8 mouse cellular contexts compared by ENCODE assay signal in genomic region chr9:60251765-60252164, GRCm38 (mm10).
A peak's percentile ranks its signal among the peaks of the same experiment; 100 is the strongest.
DNase-seq lines count a peak whose midpoint lies in the region; ATAC-seq and TF ChIP-seq lines count a peak whose summit lies in the region.

No protein-coding gene starts in this region.

- DNase-seq in cerebellum, adult 2 months = no peak
- no peak for DNase-seq in cerebellum, adult 9-11 months
- peak; percentile 64 for DNase-seq in hindbrain, postnatal 0 days (ENCODE audit: low spot score)
- peak; percentile 61 for DNase-seq in midbrain, embryonic 14.5 days
- DNase-seq in midbrain, embryonic 11.5 days (ENCODE audit: low spot score, missing footprints) = no peak
- peak; percentile 21 to 32 for DNase-seq in lung, postnatal 4 days
- no peak for DNase-seq in urinary bladder, adult 18-20 months (ENCODE audit: low spot score in 2 of 2)

- H3K9me3 ChIP-seq in hindbrain, postnatal 0 days (ENCODE audit: low read length) = no peaks in the 10 kb centered on the region
- no peaks in the 10 kb centered on the region for H3K9me3 ChIP-seq in hindbrain, embryonic 16.5 days (ENCODE audit: control insufficient read depth, low read length)
- no peaks in the 10 kb centered on the region for H3K9me3 ChIP-seq in midbrain, embryonic 14.5 days (ENCODE audit: control insufficient read depth, low read length)
- no peaks in the 10 kb centered on the region for H3K9me3 ChIP-seq in midbrain, embryonic 11.5 days (ENCODE audit: control insufficient read depth, low read length)

- no peak overlapping the region for H3K9ac ChIP-seq in hindbrain, postnatal 0 days (replicated peaks; ENCODE audit: low read length)
- H3K9ac ChIP-seq in hindbrain, embryonic 16.5 days (ENCODE audit: low read depth, low read length) = no peak overlapping the region
- no peak overlapping the region for H3K9ac ChIP-seq in midbrain, embryonic 14.5 days (replicated peaks; ENCODE audit: low read length)
- no peak overlapping the region for H3K9ac ChIP-seq in midbrain, embryonic 11.5 days (ENCODE audit: low read length)

- ATAC-seq in hindbrain, postnatal 0 days = no peak
- no peak for ATAC-seq in hindbrain, embryonic 16.5 days
- ATAC-seq in midbrain, embryonic 14.5 days (ENCODE audit: low FRiP score, low TSS enrichment) = no peak
- ATAC-seq in midbrain, embryonic 11.5 days (ENCODE audit: low FRiP score) = no peak

- no peaks in the 10 kb centered on the region for H3K27me3 ChIP-seq in cerebellum, adult 2 months (ENCODE audit: control insufficient read depth, insufficient read depth, low read length)
- H3K27me3 ChIP-seq in hindbrain, postnatal 0 days (ENCODE audit: insufficient read depth, low read length) = no peaks in the 10 kb centered on the region
- no peaks in the 10 kb centered on the region for H3K27me3 ChIP-seq in hindbrain, embryonic 16.5 days (replicated peaks; ENCODE audit: control insufficient read depth, insufficient read depth, low read length)
- H3K27me3 ChIP-seq in midbrain, embryonic 14.5 days (ENCODE audit: control insufficient read depth, insufficient read depth, low read length) = no peaks in the 10 kb centered on the region
- no peaks in the 10 kb centered on the region for H3K27me3 ChIP-seq in midbrain, embryonic 11.5 days (ENCODE audit: control insufficient read depth, insufficient read depth, low read length)

- no peaks in the 10 kb centered on the region for H3K4me1 ChIP-seq in cerebellum, adult 2 months (ENCODE audit: control insufficient read depth, insufficient read depth, low read length)
- no peaks in the 10 kb centered on the region for H3K4me1 ChIP-seq in hindbrain, postnatal 0 days (ENCODE audit: insufficient read depth, low read length)
- H3K4me1 ChIP-seq in hindbrain, embryonic 16.5 days (ENCODE audit: control insufficient read depth, insufficient read depth, low read depth, low read length) = no peaks in the 10 kb centered on the region
- H3K4me1 ChIP-seq in midbrain, embryonic 14.5 days (ENCODE audit: control insufficient read depth, insufficient read depth, low read length) = 0 out of 2 replicates have a peak, but pooled peaks cover 3% of the 10 kb centered on the region
- peaks cover 4% of the 10 kb centered on the region for H3K4me1 ChIP-seq in midbrain, embryonic 11.5 days (ENCODE audit: control insufficient read depth, insufficient read depth, low read length)

- TF ChIP-seq CTCF in cerebellum, adult 2 months (IDR thresholded peaks at IDR 0.05; ENCODE audit: borderline replicate concordance, insufficient read depth, low read depth, low read length) = peak; percentile 55; the same call in 1 of the 2 replicates
- TF ChIP-seq CTCF in hindbrain, postnatal 0 days (IDR thresholded peaks at IDR 0.05; ENCODE audit: low read depth) = peak; percentile 77

- no peak for TF ChIP-seq POLR2A in cerebellum, adult 2 months (IDR thresholded peaks at IDR 0.05; ENCODE audit: borderline replicate concordance, insufficient read depth, low read length)

- H3K4me2 ChIP-seq in hindbrain, postnatal 0 days (ENCODE audit: low read depth, low read length) = no peak overlapping the region
- H3K4me2 ChIP-seq in hindbrain, embryonic 16.5 days (ENCODE audit: low read length) = no peak overlapping the region
- no peak overlapping the region for H3K4me2 ChIP-seq in midbrain, embryonic 14.5 days (ENCODE audit: low read length)
- H3K4me2 ChIP-seq in midbrain, embryonic 11.5 days = no peak overlapping the region

- H3K27ac ChIP-seq in cerebellum, adult 2 months (ENCODE audit: insufficient read depth, low read length) = no peak overlapping the region
- H3K27ac ChIP-seq in hindbrain, postnatal 0 days = no peak overlapping the region
- H3K27ac ChIP-seq in hindbrain, embryonic 16.5 days (ENCODE audit: low read depth, low read length) = no peak overlapping the region
- H3K27ac ChIP-seq in midbrain, embryonic 14.5 days (replicated peaks; ENCODE audit: low read depth, low read length) = no peak overlapping the region
- H3K27ac ChIP-seq in midbrain, embryonic 11.5 days (ENCODE audit: low read depth, low read length) = no peak overlapping the region

- 66% methylated on average over 3 of the region's 3 CpGs for WGBS in cerebellum, adult 2 months
- 61% methylated on average over 3 of the region's 3 CpGs for WGBS in hindbrain, postnatal 0 days
- WGBS in hindbrain, embryonic 16.5 days = 57% methylated on average over 3 of the region's 3 CpGs
- WGBS in midbrain, embryonic 14.5 days = 70% methylated on average over 3 of the region's 3 CpGs
- 55% methylated on average over 3 of the region's 3 CpGs for WGBS in midbrain, embryonic 11.5 days

- no peak overlapping the region for H3K4me3 ChIP-seq in cerebellum, adult 2 months (replicated peaks; ENCODE audit: insufficient read depth, low read depth, low read length)
- H3K4me3 ChIP-seq in hindbrain, postnatal 0 days (ENCODE audit: low read length) = no peak overlapping the region
- no peak overlapping the region for H3K4me3 ChIP-seq in hindbrain, embryonic 16.5 days (ENCODE audit: low read length)
- no peak overlapping the region for H3K4me3 ChIP-seq in midbrain, embryonic 14.5 days (replicated peaks; ENCODE audit: low read depth, low read length)
- no peak overlapping the region for H3K4me3 ChIP-seq in midbrain, embryonic 11.5 days (ENCODE audit: low read depth, low read length)

- H3K36me3 ChIP-seq in hindbrain, postnatal 0 days (ENCODE audit: insufficient read depth, low read length) = no peaks in the 10 kb centered on the region
- H3K36me3 ChIP-seq in hindbrain, embryonic 16.5 days (ENCODE audit: control insufficient read depth, insufficient read depth, low read length) = no peaks in the 10 kb centered on the region
- H3K36me3 ChIP-seq in midbrain, embryonic 14.5 days (ENCODE audit: control insufficient read depth, insufficient read depth, low read length) = no peaks in the 10 kb centered on the region
- H3K36me3 ChIP-seq in midbrain, embryonic 11.5 days (ENCODE audit: control insufficient read depth, insufficient read depth, low read length) = no peaks in the 10 kb centered on the region

Comparison
In these comparisons a context has a peak if more than half of its experiments do, and no peak if none do; other contexts are left out.
1. DNase-seq: peak in hindbrain, postnatal 0 days (single experiment), midbrain, embryonic 14.5 days (single experiment) and lung, postnatal 4 days (2 of 2); none in cerebellum, adult 2 months (0 of 2), cerebellum, adult 9-11 months (single experiment), midbrain, embryonic 11.5 days (single experiment) and urinary bladder, adult 18-20 months (0 of 2).